Mouse (Mus musculus): ENCODE results near the gene Amacr. TPM values are rescaled to one million over a fixed set of nuclear protein-coding genes. Genes with fewer than 3 reads are reported as not detected.

Gene Amacr
- total RNA-seq, 4 experiments from 2014 or later, result 8.4 to 16.4 (median 11.4) TPM

Other genes starting within 250 kb of the Amacr start
- under 1 TPM in 1 of 4 experiments, not detected in 3; 0.26 TPM for gene C1qtnf3, start 29.4 kb upstream of the Amacr start, total RNA-seq (2022)
- not detected for gene Slc45a2, start 19.0 kb downstream of the Amacr start, total RNA-seq (2022)
- 1 to 10 TPM; 4.5 to 5.0 (median 4.8) TPM for gene Rxfp3, start 56.2 kb downstream of the Amacr start, total RNA-seq (2022)
- gene Adamts12, start 83.0 kb downstream of the Amacr start, total RNA-seq (2022), result under 1 TPM; 0.39 to 0.57 (median 0.47) TPM

Data from layer of hippocampus, adult 8-10 months (tissue).